Mouse (Mus musculus): Measurements from ENCODE around the gene Ptprk. TPM values are rescaled to one million over a fixed set of nuclear protein-coding genes. Genes with fewer than 3 reads are reported as not detected.

Gene Ptprk
- polyA plus RNA-seq, 1 experiment from 2014 or later: 17.3 TPM

DNA sequence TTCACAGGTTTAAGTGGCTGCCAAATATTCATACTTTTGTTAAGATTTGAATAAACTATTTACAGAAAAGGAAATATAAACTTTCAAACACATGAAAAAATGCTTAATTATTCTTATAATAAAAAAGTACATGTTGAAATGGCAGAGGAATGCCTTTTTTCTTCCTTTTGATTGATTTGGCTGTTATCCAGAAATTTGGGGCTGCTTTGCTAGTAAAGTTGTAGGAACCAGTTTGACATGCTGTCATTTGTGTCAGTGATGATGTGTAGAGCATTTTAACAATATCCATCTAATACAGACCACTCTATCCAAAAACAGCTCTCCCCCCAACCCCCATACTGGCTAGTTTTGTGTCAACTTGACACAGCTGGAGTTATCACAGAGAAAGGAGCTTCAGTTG, 86.7 kb downstream of the Ptprk start:
- no peak for ATAC-seq (ENCODE audit: low FRiP score)
- Histone ChIP-seq H3K9me3 (ENCODE audit: control insufficient read depth, low read length) (no peaks in the 10 kb centered on the region), H3K36me3 (ENCODE audit: control insufficient read depth, insufficient read depth, low read length) (no peaks in the 10 kb centered on the region), H3K4me2 (no peak overlapping the region), H3K4me3 (ENCODE audit: low read depth, low read length) (no peak overlapping the region), H3K4me1 (ENCODE audit: control insufficient read depth, insufficient read depth, low read length) (no peaks in the 10 kb centered on the region), H3K27ac (ENCODE audit: low read depth, low read length) (no peak overlapping the region), H3K27me3 (ENCODE audit: control insufficient read depth, insufficient read depth, low read length) (no peaks in the 10 kb centered on the region), H3K9ac (ENCODE audit: low read length) (no peak overlapping the region)
- no peak for DNase-seq (ENCODE audit: low spot score, missing footprints)

DNA sequence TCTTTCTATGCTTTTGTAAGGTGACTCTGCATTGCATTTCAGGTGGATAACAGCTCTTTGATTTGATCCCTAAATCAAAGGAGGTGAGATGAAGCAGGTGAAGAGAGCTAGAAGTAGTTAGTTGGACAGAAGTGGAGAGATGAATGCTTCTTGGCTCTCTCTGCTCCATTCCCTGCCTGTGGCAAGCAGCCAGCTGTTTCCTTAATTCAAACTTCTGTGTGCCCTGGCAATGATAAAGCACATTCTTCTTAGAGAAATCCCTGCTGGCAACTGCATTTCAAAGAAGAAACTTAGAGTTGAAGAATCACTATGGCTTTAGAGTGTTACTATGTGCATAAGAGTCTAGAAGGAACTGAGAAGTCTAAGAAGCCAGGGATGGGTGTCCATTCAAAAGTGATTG, 89.6 kb downstream of the Ptprk start:
- no peaks in the 10 kb centered on the region for H3K36me3 ChIP-seq (ENCODE audit: control insufficient read depth, insufficient read depth, low read length)
- DNase-seq (ENCODE audit: low spot score, missing footprints): no peak
- no peak overlapping the region for H3K9ac ChIP-seq (ENCODE audit: low read length)
- no peaks in the 10 kb centered on the region for H3K27me3 ChIP-seq (ENCODE audit: control insufficient read depth, insufficient read depth, low read length)
- no peak overlapping the region for H3K27ac ChIP-seq (ENCODE audit: low read depth, low read length)
- no peak overlapping the region for H3K4me2 ChIP-seq
- no peaks in the 10 kb centered on the region for H3K9me3 ChIP-seq (ENCODE audit: control insufficient read depth, low read length)
- H3K4me1 ChIP-seq (ENCODE audit: control insufficient read depth, insufficient read depth, low read length): no peaks in the 10 kb centered on the region
- no peak for ATAC-seq (ENCODE audit: low FRiP score)
- H3K4me3 ChIP-seq (ENCODE audit: low read depth, low read length): no peak overlapping the region

DNA sequence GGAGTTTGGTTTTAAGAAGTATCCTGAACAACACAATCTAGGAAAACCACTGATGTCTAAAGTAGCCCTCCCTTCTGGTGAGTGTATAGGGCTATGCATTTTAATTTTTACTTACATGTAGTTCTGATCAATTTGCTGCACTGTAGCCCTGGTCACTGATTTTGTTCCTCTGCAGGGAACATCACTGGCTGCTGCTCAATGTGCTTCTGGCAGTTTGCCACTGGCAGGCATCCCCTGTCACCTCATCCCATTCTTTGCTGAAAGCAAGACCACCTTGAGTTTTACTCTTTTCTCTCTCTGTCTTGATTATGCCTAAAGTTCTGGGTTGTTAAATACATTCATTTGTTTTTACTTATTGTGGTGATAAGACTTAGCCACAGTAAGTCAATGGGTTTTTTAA, 90.1 kb downstream of the Ptprk start:
- no peak overlapping the region for H3K27ac ChIP-seq (ENCODE audit: low read depth, low read length)
- no peak for ATAC-seq (ENCODE audit: low FRiP score)

DNA sequence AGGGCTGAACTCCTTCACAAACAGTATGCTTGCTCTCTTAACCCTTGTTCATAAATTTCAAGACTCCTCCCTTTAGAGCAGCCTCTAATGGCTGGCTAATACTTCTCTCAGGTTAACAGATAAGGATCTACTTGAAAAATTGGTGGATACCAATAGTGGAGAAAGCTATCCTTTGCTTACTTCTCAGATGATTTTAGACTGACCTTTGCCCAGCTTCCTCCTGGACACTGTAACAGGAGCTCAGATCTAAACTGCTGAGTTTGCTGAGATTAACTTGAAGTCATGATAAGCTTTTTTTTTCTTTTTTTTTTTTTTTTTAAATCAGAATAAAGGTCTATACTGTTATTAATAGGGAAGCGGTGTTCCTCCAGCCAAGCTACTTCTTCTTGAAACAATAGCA, 92.0 kb downstream of the Ptprk start:
- Histone ChIP-seq H3K9ac (ENCODE audit: low read length) (no peak overlapping the region), H3K4me1 (ENCODE audit: control insufficient read depth, insufficient read depth, low read length) (no peaks in the 10 kb centered on the region), H3K36me3 (ENCODE audit: control insufficient read depth, insufficient read depth, low read length) (no peaks in the 10 kb centered on the region), H3K4me3 (ENCODE audit: low read depth, low read length) (no peak overlapping the region), H3K27ac (ENCODE audit: low read depth, low read length) (no peak overlapping the region), H3K4me2 (no peak overlapping the region), H3K27me3 (ENCODE audit: control insufficient read depth, insufficient read depth, low read length) (no peaks in the 10 kb centered on the region), H3K9me3 (ENCODE audit: control insufficient read depth, low read length) (no peaks in the 10 kb centered on the region)
- 90% methylated on average over 1 of the region's 1 CpGs for WGBS
- no peak for ATAC-seq (ENCODE audit: low FRiP score)
- no peak for DNase-seq (ENCODE audit: low spot score, missing footprints)

More for the DNA sequence above, 90.1 kb downstream of the Ptprk start:
- no peak overlapping the region for H3K9ac ChIP-seq (ENCODE audit: low read length)
- no peaks in the 10 kb centered on the region for H3K27me3 ChIP-seq (ENCODE audit: control insufficient read depth, insufficient read depth, low read length)
- H3K4me2 ChIP-seq: no peak overlapping the region
- H3K4me3 ChIP-seq (ENCODE audit: low read depth, low read length): no peak overlapping the region
- H3K36me3 ChIP-seq (ENCODE audit: control insufficient read depth, insufficient read depth, low read length): no peaks in the 10 kb centered on the region
- no peaks in the 10 kb centered on the region for H3K9me3 ChIP-seq (ENCODE audit: control insufficient read depth, low read length)
- DNase-seq (ENCODE audit: low spot score, missing footprints): no peak
- no peaks in the 10 kb centered on the region for H3K4me1 ChIP-seq (ENCODE audit: control insufficient read depth, insufficient read depth, low read length)

DNA sequence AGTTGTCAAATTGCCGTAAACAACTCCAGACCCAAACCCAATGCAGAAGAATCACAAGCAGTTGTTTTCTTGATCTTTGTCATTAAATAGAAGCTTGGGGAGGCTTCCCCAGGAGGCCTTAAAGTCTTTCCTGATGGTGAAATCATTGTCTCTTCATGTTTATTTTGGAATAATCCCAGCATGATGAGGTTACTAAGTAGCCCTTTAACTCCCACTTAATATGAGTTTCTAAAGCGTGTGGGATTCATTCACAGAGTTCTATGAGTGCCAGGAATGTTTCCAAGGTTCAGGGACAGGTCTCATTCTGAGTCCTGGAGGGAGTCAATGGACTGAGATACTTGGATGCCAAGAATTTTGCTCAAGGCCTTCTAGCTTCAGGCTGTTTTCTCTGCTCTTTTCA, 92.5 kb downstream of the Ptprk start:
- DNase-seq (ENCODE audit: low spot score, missing footprints): no peak
- 54% methylated on average over 2 of the region's 2 CpGs for WGBS

DNA sequence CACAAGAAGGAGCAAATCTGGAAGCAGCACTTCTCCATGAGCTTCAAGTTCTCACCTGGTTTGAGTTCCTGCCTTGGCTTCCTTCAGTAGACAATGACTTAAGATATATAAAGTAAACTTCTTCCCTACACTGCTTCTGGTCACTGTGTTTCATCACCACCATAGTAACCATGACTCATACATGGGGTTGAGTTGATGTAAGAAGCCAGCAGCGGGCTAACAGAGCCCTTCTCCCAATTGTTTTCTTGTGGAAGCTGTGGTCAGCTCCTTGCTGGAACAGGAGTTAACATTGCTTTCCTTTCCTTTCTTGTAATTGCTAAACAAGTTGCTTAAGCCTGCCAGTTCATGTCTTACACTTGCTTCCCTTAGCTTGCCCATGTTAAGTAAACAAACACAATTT, 96.6 kb downstream of the Ptprk start:
- no peak for DNase-seq (ENCODE audit: low spot score, missing footprints)
- no peaks in the 10 kb centered on the region for H3K9me3 ChIP-seq (ENCODE audit: control insufficient read depth, low read length)
- 94% methylated on average over 1 of the region's 1 CpGs for WGBS
- H3K4me2 ChIP-seq: no peak overlapping the region
- no peaks in the 10 kb centered on the region for H3K27me3 ChIP-seq (ENCODE audit: control insufficient read depth, insufficient read depth, low read length)
- no peak for ATAC-seq (ENCODE audit: low FRiP score)
- no peak overlapping the region for H3K27ac ChIP-seq (ENCODE audit: low read depth, low read length)
- no peak overlapping the region for H3K4me3 ChIP-seq (ENCODE audit: low read depth, low read length)
- H3K4me1 ChIP-seq (ENCODE audit: control insufficient read depth, insufficient read depth, low read length): no peaks in the 10 kb centered on the region
- H3K9ac ChIP-seq (ENCODE audit: low read length): no peak overlapping the region
- no peaks in the 10 kb centered on the region for H3K36me3 ChIP-seq (ENCODE audit: control insufficient read depth, insufficient read depth, low read length)

More for the DNA sequence above, 92.5 kb downstream of the Ptprk start:
- H3K27me3 ChIP-seq (ENCODE audit: control insufficient read depth, insufficient read depth, low read length): no peaks in the 10 kb centered on the region
- H3K36me3 ChIP-seq (ENCODE audit: control insufficient read depth, insufficient read depth, low read length): no peaks in the 10 kb centered on the region
- H3K9me3 ChIP-seq (ENCODE audit: control insufficient read depth, low read length): no peaks in the 10 kb centered on the region
- H3K9ac ChIP-seq (ENCODE audit: low read length): no peak overlapping the region
- no peaks in the 10 kb centered on the region for H3K4me1 ChIP-seq (ENCODE audit: control insufficient read depth, insufficient read depth, low read length)
- no peak overlapping the region for H3K27ac ChIP-seq (ENCODE audit: low read depth, low read length)
- ATAC-seq (ENCODE audit: low FRiP score): no peak
- no peak overlapping the region for H3K4me2 ChIP-seq
- H3K4me3 ChIP-seq (ENCODE audit: low read depth, low read length): no peak overlapping the region

DNA sequence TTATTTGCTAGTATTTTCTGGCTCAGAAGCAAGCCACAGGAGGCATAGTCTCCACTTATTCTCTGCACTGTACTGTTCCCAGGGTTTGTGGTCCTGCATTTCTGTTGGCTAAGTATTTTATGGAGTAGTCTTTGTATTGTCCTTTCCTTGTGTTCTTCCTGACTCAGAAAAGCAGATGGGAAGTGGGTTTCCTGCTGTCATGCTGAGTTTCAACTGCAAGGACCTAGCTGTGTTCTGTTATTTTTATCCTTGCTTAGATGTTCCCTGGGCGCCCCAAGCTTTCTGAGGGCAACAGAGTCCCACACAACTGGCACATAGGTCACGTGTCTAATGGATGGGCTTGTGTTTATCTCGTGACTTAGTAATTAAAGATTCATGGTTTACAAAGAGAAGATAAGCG, 104.3 kb downstream of the Ptprk start:
- 80% methylated on average over 4 of the region's 4 CpGs for WGBS
- no peak for ATAC-seq (ENCODE audit: low FRiP score)
- no peaks in the 10 kb centered on the region for H3K9me3 ChIP-seq (ENCODE audit: control insufficient read depth, low read length)
- DNase-seq (ENCODE audit: low spot score, missing footprints): no peak
- H3K4me1 ChIP-seq (ENCODE audit: control insufficient read depth, insufficient read depth, low read length): no peaks in the 10 kb centered on the region
- H3K27me3 ChIP-seq (ENCODE audit: control insufficient read depth, insufficient read depth, low read length): no peaks in the 10 kb centered on the region
- H3K27ac ChIP-seq (ENCODE audit: low read depth, low read length): no peak overlapping the region
- H3K4me2 ChIP-seq: no peak overlapping the region
- H3K36me3 ChIP-seq (ENCODE audit: control insufficient read depth, insufficient read depth, low read length): no peaks in the 10 kb centered on the region
- H3K4me3 ChIP-seq (ENCODE audit: low read depth, low read length): no peak overlapping the region
- no peak overlapping the region for H3K9ac ChIP-seq (ENCODE audit: low read length)

DNA sequence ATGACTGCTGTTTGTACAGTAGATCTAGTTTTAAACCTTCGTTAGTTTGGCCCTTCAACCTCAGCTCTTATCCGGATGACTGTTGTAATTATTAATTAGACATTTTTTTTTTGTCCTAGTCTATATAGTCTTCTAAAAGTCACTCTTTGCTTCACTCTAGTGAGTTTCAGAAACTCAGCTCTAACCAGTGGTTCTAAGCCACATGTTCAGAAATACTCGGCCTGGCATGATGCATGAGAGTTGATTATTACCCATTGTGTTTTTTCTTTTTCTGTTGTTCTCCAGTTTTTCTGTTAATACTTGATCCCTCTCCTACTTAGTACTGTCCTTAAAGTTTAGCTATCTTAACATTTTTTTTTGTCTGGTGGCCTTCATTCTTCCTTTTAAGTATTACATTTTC, 107.5 kb downstream of the Ptprk start:
- no peaks in the 10 kb centered on the region for H3K9me3 ChIP-seq (ENCODE audit: control insufficient read depth, low read length)
- H3K9ac ChIP-seq (ENCODE audit: low read length): no peak overlapping the region
- ATAC-seq (ENCODE audit: low FRiP score) (no peak), DNase-seq (ENCODE audit: low spot score, missing footprints) (peak; percentile 31)
- 91% methylated on average over 3 of the region's 3 CpGs for WGBS
- H3K4me3 ChIP-seq (ENCODE audit: low read depth, low read length): no peak overlapping the region
- no peaks in the 10 kb centered on the region for H3K4me1 ChIP-seq (ENCODE audit: control insufficient read depth, insufficient read depth, low read length)
- no peaks in the 10 kb centered on the region for H3K36me3 ChIP-seq (ENCODE audit: control insufficient read depth, insufficient read depth, low read length)
- no peaks in the 10 kb centered on the region for H3K27me3 ChIP-seq (ENCODE audit: control insufficient read depth, insufficient read depth, low read length)
- no peak overlapping the region for H3K27ac ChIP-seq (ENCODE audit: low read depth, low read length)
- H3K4me2 ChIP-seq: no peak overlapping the region

DNA sequence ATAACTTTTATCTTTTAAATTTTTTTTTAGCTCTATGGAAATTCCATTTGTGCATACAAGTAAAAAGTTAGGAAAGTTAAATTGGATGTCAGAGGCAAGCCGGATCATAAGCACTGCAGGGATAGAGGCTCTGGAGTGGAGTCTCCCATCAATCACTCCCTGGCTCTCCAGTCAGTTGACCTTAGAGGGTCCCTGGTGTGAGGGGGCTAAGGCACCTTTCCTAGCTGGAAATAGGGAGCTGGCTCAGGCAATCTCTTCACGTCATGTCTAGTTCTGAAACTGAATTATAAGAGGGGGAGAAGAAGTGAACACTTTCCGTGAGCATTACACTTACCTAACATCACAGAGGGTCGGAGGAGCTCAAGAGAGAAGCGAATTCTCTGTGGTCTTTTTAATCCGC, 110.1 kb downstream of the Ptprk start:
- Histone ChIP-seq H3K4me1 (ENCODE audit: control insufficient read depth, insufficient read depth, low read length) (no peaks in the 10 kb centered on the region), H3K9me3 (ENCODE audit: control insufficient read depth, low read length) (no peaks in the 10 kb centered on the region), H3K27me3 (ENCODE audit: control insufficient read depth, insufficient read depth, low read length) (no peaks in the 10 kb centered on the region), H3K9ac (ENCODE audit: low read length) (no peak overlapping the region), H3K27ac (ENCODE audit: low read depth, low read length) (no peak overlapping the region), H3K36me3 (ENCODE audit: control insufficient read depth, insufficient read depth, low read length) (no peaks in the 10 kb centered on the region), H3K4me2 (no peak overlapping the region), H3K4me3 (ENCODE audit: low read depth, low read length) (no peak overlapping the region)
- 81% methylated on average over 6 of the region's 6 CpGs for WGBS
- DNase-seq (ENCODE audit: low spot score, missing footprints) (peak; percentile 66), ATAC-seq (ENCODE audit: low FRiP score) (no peak)

DNA sequence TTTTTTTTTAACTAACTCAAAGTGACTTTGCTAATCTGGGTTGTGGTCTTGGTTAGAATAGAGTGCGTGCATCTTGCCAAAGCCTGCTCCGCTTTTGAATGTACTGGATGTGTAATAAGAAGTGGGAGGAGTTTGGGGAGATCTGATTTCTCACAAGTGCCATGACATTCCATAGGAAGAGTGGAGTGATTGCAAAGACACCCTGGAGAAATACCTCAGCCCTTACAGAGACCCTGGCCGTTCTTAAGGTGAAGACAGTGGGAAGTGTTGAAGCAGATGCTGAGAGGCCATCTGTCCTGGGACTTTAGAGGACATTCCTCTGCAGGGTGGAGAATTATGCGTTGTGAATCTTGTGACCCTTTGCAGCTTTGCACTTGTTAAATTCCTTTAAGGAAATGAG, 110.7 kb downstream of the Ptprk start:
- H3K27ac ChIP-seq (ENCODE audit: low read depth, low read length): no peak overlapping the region
- H3K4me1 ChIP-seq (ENCODE audit: control insufficient read depth, insufficient read depth, low read length): no peaks in the 10 kb centered on the region
- no peaks in the 10 kb centered on the region for H3K9me3 ChIP-seq (ENCODE audit: control insufficient read depth, low read length)
- H3K36me3 ChIP-seq (ENCODE audit: control insufficient read depth, insufficient read depth, low read length): no peaks in the 10 kb centered on the region
- no peak overlapping the region for H3K9ac ChIP-seq (ENCODE audit: low read length)
- no peak overlapping the region for H3K4me3 ChIP-seq (ENCODE audit: low read depth, low read length)
- whole genome bisulfite sequencing: 67% methylated on average over 4 of the region's 4 CpGs
- DNase-seq (ENCODE audit: low spot score, missing footprints): peak; percentile 65
- no peaks in the 10 kb centered on the region for H3K27me3 ChIP-seq (ENCODE audit: control insufficient read depth, insufficient read depth, low read length)
- no peak overlapping the region for H3K4me2 ChIP-seq
- ATAC-seq (ENCODE audit: low FRiP score): no peak
